Mouse (Mus musculus) thymus, adult 2 months (tissue): Measurements from ENCODE around the gene Zdhhc5. TPM values are rescaled to one million over a fixed set of nuclear protein-coding genes. Genes with fewer than 3 reads are reported as not detected.
A peak's percentile ranks its signal among the peaks of the same experiment; 100 is the strongest.
"Not testable (repeated sequence)": the region's sequence is repeated elsewhere in the genome, so short reads cannot be mapped to it uniquely, and the experiment has no call there.

ENCODE experiments used
- DNase-seq: peaks from one replicate; pipeline ENCODE4 v3.0.0; 2021
- H3K27ac ChIP-seq: fragments of 200-500 bp; 2 replicates; pipeline ENCODE4 v1.5.1; 2012; ENCODE audit warnings: low read length, control low read depth; ENCODE audit not compliant: control insufficient read depth, insufficient read depth
- H3K27me3 ChIP-seq: fragments of 200-500 bp; 2 replicates; pipeline ENCODE4 v1.6.1; 2012; ENCODE audit warnings: mild to moderate bottlenecking, low read length, moderate library complexity, mixed read lengths; ENCODE audit not compliant: control insufficient read depth, insufficient read depth
- H3K36me3 ChIP-seq: fragments of 200-500 bp; 2 replicates; pipeline ENCODE4 v1.6.1; 2012; ENCODE audit warnings: mild to moderate bottlenecking, low read length, moderate library complexity; ENCODE audit not compliant: control insufficient read depth, insufficient read depth
- H3K4me1 ChIP-seq: fragments of 200-500 bp; replicated peaks from 2 replicates; pipeline ENCODE4 v1.6.1; 2012; ENCODE audit warnings: low read length; ENCODE audit not compliant: control insufficient read depth, insufficient read depth
- H3K4me3 ChIP-seq: fragments of 200-500 bp; 2 replicates; pipeline ENCODE4 v1.5.1; 2012; ENCODE audit warnings: mild to moderate bottlenecking, low read length, control low read depth, moderate library complexity; ENCODE audit not compliant: control insufficient read depth, insufficient read depth
- CTCF ChIP-seq: fragments of 200-500 bp; IDR thresholded peaks from 2 replicates; pipeline ENCODE4 v1.5.1; 2012; ENCODE audit warnings: mild to moderate bottlenecking, control low read depth, low read length, moderate library complexity, borderline replicate concordance; ENCODE audit not compliant: control insufficient read depth, poor library complexity, insufficient read depth; ENCODE audit errors: extremely low read depth
- POLR2A ChIP-seq: fragments of 200-500 bp; IDR thresholded peaks from 2 replicates; pipeline ENCODE4 v1.6.1; 2012; ENCODE audit warnings: mild to moderate bottlenecking, low read length, control low read depth, moderate library complexity; ENCODE audit not compliant: control insufficient read depth, poor library complexity, insufficient read depth; ENCODE audit errors: extremely low read depth
- WGBS: fragments of 180-500 bp; shearing (Covaris S2); methylation state at CpG from one replicate; pipeline ENCODE4 v1.1.7; 2018; 5-methylcytosine and 5-hydroxymethylcytosine counted together
- polyA plus RNA-seq: library from polyadenylated mRNA; depleted of rRNA; stranded (reverse); fragments of >200 nt; gene quantifications from 2 replicates; pipeline ENCODE4 v1.2.3, GENCODE M21; 2012

Zdhhc5 gene
- polyA plus RNA-seq, 1 experiment: 57.1 TPM

DNA sequence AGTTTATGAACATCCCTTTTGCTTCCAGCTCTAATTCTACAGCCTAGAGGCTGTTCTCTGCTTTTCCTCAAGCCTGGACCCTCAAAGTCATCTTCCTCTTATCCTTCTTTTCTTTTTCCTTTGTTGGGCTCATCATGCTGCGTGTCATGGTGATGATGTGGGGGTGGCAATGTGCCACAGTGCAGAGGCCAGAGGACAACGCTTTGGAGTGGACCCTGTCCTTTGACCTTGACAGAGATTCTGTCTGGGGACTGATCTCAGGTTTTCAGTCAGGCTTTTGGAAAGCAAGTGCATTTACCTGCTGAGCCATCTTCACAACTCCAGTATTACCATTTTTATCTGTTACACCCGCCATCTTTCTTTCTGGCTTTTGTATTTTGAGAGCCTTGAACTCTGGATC is 16.2 kb upstream of the Zdhhc5 start:
- Histone ChIP-seq H3K4me1 (peaks cover 3% of the 10 kb centered on the region), H3K27me3 (peaks cover 4% of the 10 kb centered on the region; the same call in 1 of the 2 replicates), H3K27ac (no peak overlapping the region), H3K4me3 (no peak overlapping the region), H3K36me3 (no peaks in the 10 kb centered on the region)
- DNase-seq: no peak
- WGBS: 92% methylated on average over 3 of the region's 3 CpGs
- TF ChIP-seq POLR2A (no peak), CTCF (no peak)

DNA sequence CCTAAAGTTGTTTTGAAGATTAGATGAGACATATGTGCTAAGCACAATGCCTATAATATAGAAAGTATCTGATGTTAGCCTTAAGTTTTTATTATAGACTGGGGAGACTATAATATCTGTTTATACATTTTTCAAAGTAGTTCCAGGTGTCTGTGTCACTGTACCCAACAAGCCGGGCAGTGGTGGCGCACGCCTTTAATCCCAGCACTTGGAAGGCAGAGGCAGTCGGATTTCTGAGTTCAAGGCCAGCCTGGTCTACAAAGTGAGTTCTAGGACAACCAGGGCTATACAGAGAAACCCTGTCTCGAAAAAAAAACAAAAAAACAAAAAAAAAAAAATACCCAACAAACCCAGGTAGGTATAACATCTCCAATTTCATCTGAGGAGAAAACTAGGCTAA is 13.2 kb upstream of the Zdhhc5 start:
- 92% methylated on average over 5 of the region's 5 CpGs for WGBS
- DNase-seq, H3K4me3 ChIP-seq, H3K27ac ChIP-seq, H3K27me3 ChIP-seq: not testable (repeated sequence)
- H3K4me1 ChIP-seq: peaks cover 11% of the 10 kb centered on the region
- peaks cover 18% of the 10 kb centered on the region for H3K36me3 ChIP-seq

GRCm38 (mm10) chr2:84727172-84727858 is 12.3 kb upstream of the Zdhhc5 start, which contains the start of gene Clp1:
Gene Clp1 (minus strand): TSS chr2:84727350.
- Histone ChIP-seq H3K4me1 (peaks cover 11% of the 10 kb centered on the region), H3K36me3 (peaks cover 18% of the 10 kb centered on the region), H3K4me3 (peak within 1 kb of the TSS; percentile 78), H3K27ac (peak within 1 kb of the TSS; percentile 74), H3K27me3 (no peaks in the 10 kb centered on the region)
- WGBS: 1% methylated on average over 39 of the region's 39 CpGs
- peak; percentile 96 for DNase-seq
- TF ChIP-seq CTCF (no peak), POLR2A (0 out of 2 replicates have a peak, but pooled peaks have one; percentile 47)

- H3K4me3 ChIP-seq: peak overlapping the region; percentile 78
- H3K27me3 ChIP-seq: no peaks in the 10 kb centered on the region
- no peak overlapping the region for H3K27ac ChIP-seq
- TF ChIP-seq POLR2A (no peak), CTCF (no peak)
- peaks cover 11% of the 10 kb centered on the region for H3K4me1 ChIP-seq
- WGBS: 1% methylated on average over 9 of the region's 9 CpGs
- no peak for DNase-seq
- H3K36me3 ChIP-seq: peaks cover 18% of the 10 kb centered on the region
Measured at GRCm38 (mm10) chr2:84726716-84727115, 11.7 kb upstream of the Zdhhc5 start.

DNA sequence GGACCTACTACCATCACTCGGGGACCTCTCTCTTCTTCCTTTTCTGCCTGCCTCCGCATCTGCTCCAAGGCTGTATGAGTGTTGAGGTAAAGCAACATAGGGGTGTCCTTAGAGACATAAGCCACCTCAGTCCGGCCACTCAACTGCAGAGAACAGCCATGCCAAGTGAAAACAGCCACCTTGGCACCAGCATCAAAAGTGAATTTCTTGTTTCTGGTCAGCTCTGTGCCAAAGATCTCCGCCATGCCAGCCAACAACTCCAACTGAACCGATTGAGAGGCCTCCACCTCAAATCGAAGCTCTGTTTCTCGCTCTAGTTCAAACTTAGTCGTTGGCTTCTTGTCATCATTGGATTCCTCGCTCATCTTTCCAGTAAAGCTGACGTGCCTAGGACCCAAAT is 10.8 kb upstream of the Zdhhc5 start:
- TF ChIP-seq CTCF (no peak), POLR2A (no peak)
- Histone ChIP-seq H3K4me3 (no peak overlapping the region), H3K27me3 (no peaks in the 10 kb centered on the region), H3K27ac (no peak overlapping the region), H3K4me1 (peaks cover 11% of the 10 kb centered on the region), H3K36me3 (peaks cover 18% of the 10 kb centered on the region)
- 93% methylated on average over 10 of the region's 10 CpGs for WGBS
- DNase-seq: no peak

DNA sequence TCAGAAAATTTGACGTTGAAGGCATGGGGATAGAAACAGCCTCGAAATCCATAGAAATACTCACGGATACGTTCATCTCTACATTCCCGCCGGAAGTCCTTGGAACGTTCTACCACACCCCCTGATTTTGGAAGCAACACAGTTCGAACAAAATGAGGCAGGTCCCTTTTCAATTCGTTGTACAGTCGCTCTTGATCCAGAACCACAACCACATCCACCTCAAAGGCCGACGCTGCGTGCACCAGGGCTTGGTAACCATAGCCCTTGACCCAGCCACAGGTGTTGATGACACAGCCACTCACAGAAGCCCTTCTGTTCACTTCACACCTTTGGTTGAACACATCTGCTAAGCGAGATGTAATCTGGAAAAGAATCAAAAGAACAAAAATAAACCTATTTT is 8.9 kb upstream of the Zdhhc5 start:
- WGBS: 53% methylated on average over 14 of the region's 14 CpGs
- TF ChIP-seq CTCF: no peak
- TF ChIP-seq POLR2A: no peak

GRCm38 (mm10) chr2:84721182-84721581 is 6.2 kb upstream of the Zdhhc5 start:
- no peaks in the 10 kb centered on the region for H3K27me3 ChIP-seq
- TF ChIP-seq CTCF (no peak), POLR2A (no peak)
- whole genome bisulfite sequencing: 98% methylated on average over 3 of the region's 3 CpGs
- H3K4me1 ChIP-seq: peaks cover 8% of the 10 kb centered on the region
- DNase-seq: no peak
- no peak overlapping the region for H3K27ac ChIP-seq
- peaks cover 18% of the 10 kb centered on the region for H3K36me3 ChIP-seq
- H3K4me3 ChIP-seq: no peak overlapping the region

More for the DNA sequence above, 8.9 kb upstream of the Zdhhc5 start:
- no peak for DNase-seq
- no peak overlapping the region for H3K4me3 ChIP-seq
- no peaks in the 10 kb centered on the region for H3K27me3 ChIP-seq
- H3K36me3 ChIP-seq: peaks cover 18% of the 10 kb centered on the region
- H3K27ac ChIP-seq: no peak overlapping the region
- peaks cover 11% of the 10 kb centered on the region for H3K4me1 ChIP-seq
